Mouse (Mus musculus) right cerebral cortex, postnatal 25 days (tissue): ENCODE data around the gene Kat2a.
A peak's percentile ranks its signal among the peaks of the same experiment; 100 is the strongest.

Experiments
- DNase-seq: peaks from one replicate; pipeline ENCODE4 v3.0.0; 2022

The Kat2a gene

DNA sequence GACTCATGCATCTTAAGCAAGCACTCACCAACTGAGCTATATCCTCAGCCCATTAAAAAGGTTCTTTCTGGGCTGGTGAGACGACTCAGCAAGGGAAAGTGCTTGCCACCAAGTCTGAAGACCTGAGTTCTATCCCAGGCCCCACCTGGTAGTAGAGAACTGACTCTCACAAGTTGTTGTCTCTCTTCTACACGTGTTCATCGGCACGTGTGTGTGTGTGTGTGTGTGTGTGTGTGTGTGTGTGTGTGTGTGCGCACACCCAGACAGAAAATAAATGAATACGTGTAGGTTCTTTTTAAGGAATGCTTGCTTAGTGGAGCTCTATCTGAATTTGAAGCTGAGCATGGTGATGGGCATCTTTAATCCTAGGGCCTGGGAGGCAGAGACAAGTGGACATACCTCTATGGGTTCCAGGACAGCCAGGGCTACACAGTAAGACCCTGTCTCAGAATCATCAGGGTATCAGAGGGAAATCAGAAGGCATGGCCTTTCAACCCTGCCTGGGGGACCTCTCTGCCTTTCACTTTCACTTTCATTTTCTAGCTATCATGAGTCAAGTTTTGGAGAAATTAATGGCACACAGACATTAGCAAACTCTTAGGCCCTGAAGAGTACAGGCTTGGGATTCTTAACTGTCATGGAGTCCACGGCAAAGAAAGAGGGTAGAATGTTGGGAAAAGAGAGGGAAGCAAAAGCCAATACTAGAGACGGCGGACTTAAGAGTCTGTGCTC is 23.0 kb upstream of the Kat2a start:
- DNase-seq: no peak

DNA sequence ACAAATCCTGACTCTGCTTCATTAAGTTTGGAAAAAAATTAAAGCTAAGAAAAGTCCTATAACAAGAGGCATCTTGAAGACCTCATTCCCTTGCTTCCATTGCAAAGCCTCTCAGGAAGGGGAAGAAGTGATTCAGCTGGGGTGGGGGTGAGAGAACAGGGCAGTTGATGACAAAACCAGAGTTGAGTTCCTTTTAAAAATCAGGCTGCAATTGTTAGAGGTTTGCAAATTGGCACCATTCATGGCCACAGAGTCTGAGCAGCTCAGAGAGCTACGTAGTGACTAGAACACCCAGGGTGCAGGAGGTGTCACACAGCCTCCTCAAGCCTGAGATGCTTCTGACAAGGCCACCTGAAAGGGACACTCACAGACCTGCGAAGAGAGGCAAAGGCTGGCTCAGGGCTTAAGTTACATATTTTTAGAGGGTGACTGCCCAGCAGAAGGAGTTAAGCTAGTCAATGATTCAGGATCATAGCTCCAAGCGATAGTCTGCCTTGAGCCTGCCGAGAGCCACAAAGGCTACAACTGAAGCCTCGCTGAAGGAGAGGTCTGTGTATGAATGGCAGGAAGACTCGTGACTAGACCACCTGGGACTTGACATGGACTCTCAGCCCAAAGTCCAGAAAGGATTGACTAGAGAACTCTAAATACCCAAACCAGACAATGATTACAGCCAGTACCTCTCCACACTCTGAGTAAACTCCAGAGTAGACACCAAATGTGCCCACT is 18.4 kb upstream of the Kat2a start:
- no peak for DNase-seq

- DNase-seq: no peak
Measured at GRCm38 (mm10) chr11:100729976-100730375, 17.7 kb upstream of the Kat2a start.

GRCm38 (mm10) chr11:100728601-100729000 is 16.3 kb upstream of the Kat2a start:
- no peak for DNase-seq

- no peak for DNase-seq
Measured at GRCm38 (mm10) chr11:100727201-100727600, 14.9 kb upstream of the Kat2a start.

DNA sequence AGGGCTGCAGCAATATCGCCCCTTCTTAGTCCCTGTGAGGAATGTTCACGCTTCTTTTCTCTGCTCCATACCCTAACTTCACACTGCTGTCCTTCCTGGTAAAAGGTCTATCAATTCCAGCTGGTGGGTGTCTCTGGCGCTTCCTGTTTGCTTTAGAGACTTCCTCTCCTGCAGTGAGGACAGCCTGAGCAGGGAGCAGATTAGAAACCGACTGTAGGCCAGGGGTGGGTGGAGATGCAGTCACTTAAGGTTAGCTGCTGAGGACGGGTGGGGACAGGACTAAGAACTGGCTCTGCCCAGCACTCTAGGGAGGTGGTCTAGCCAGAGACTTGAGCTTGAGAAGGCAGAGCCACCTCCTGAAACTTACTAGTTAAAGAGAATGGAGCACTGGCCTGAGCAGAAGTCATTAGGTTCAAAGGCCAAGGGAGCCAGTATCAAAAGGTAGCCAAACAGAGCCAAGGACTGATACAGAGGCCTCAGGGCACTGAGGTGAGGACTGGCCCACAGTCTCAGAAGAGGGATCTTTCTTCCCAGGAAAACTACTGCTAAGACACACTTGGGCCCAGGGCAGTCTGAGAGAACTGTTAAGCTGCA is 12.8 kb upstream of the Kat2a start:
- no peak for DNase-seq

GRCm38 (mm10) chr11:100722493-100723028 is 10.3 kb upstream of the Kat2a start:
- no peak for DNase-seq

DNA sequence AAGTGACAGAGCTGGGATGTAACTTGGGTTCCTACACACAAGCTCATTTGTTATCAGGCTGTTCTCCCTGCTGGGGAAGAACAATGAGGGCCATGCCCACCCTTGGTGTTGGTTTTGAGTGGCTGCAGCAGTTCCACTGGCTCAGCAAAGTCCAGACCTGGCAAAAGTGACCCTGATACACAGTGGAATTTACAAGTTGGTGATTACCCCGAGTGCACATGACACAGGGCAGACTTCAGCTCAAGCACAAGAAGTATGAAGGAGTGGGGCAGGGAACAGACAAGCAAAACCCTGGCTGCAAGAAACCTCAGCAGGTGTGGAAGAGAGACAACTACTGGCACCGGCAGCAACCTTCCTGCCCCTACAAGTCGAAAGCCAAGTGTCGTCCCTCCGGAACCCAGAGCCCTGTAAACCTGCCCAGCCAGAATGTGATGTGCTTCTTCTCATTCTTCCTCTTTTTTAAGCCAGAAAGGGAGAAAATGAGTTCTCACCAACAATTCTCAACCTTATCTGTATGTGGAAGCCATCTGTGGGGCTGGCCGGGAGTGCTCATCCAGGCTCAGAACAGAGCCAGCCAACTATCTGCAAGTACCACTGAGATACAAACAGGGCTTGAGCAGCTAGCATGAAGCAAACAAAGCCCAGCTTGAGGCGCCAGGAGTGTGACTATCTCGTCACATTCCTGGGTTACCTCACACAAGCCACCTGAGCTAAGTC is 9.7 kb upstream of the Kat2a start:
- DNase-seq: no peak

DNA sequence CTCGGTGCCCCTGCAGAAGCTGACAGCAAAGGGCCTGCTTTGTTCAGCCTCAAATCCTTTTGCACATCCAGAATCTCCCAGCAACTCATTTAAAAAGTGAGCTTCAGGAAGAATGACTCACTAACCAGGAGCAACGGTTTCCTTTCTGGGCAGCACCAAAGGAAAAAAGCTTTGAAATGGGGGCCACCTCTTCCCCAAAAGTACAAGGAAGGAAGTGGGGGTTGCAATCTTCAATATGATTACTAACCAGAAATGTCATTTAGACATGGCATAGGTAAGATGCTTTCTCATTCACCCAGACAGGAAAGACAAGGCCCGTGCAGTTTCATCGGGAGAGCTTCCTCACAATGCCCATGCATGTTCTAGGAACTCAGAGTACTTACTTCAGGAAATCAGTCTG is 9.0 kb upstream of the Kat2a start:
- DNase-seq: no peak

DNA sequence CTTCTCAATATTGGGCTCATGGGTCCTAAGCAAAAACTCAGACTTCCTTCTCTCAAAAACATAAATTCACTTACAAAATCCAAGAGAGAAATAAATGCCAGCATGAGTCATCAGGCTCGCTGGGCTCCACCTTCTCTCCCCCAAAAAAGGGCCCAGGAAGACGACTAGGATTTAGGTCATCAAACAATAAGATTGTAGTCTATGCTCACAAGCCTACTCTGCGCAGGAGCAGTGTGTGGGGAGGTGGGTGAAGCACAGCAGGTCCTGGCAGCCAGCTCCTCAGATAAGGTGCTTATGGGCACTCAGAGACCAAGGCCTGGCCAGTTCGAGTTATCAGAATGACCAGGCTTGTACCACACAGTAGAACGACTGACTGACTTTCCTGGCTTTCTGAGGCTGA is 8.1 kb upstream of the Kat2a start:
- no peak for DNase-seq

- no peak for DNase-seq
Measured at GRCm38 (mm10) chr11:100719893-100720292, 7.6 kb upstream of the Kat2a start.

GRCm38 (mm10) chr11:100719312-100719711 is 7.0 kb upstream of the Kat2a start:
- DNase-seq: no peak

DNA sequence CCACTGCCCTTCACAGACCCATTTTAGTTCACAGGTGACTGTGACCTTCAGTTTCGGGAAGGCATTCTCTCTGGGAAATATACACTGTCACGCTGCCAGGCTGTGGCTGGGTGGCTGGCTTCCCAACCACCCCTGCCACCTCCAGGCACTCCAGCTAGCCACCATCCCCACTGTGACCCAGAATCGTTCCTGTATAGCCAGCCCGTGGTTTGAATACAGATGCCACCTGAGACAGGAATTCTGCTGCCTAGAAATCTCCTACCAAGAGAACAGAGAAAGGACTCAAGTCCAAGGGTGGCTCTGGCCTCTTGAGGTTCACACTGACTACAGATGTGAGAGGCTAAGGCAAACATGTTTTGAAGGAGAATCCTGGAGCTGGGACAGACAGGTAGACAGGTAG is 6.6 kb upstream of the Kat2a start:
- no peak for DNase-seq

DNA sequence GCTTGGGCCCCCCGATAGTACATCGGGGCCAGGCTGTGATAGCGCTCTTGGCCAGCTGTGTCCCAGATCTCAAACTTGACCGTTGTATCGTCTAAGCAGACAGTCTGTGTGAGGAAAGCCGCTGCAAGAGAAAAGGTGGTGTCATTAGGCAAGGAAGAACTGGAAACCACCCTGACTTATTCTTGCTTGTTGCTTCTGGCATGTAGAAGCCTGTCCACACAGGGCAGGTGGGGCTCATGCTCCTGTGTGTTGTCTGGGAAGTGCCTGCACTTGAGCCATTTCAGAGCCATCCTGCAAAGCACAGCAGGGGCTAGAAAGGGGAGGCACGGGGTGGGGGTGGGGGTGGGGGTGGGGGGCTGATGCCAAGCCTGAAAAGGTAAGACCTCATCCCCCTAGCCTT is 6.2 kb upstream of the Kat2a start:
- no peak for DNase-seq

- no peak for DNase-seq
Measured at GRCm38 (mm10) chr11:100716649-100717048, 4.4 kb upstream of the Kat2a start.

DNA sequence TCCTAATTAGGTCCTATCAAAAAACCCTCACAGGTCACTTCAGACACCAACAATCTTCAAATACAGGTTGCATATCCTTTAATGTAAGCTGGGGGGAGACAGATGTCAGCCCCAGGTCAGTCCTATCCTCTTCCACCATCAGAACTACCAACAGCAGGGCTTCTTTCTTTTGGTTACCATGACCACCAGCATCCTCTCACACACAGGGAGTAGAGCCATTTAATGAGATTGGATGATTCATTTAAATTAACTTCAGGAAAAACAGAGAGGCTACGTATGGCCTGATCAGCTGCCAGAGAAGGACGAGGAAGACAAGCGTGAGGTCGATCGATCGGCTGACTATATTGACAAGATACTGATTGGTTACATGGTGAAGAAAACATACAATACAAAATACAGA is 2.7 kb upstream of the Kat2a start:
- no peak for DNase-seq

DNA sequence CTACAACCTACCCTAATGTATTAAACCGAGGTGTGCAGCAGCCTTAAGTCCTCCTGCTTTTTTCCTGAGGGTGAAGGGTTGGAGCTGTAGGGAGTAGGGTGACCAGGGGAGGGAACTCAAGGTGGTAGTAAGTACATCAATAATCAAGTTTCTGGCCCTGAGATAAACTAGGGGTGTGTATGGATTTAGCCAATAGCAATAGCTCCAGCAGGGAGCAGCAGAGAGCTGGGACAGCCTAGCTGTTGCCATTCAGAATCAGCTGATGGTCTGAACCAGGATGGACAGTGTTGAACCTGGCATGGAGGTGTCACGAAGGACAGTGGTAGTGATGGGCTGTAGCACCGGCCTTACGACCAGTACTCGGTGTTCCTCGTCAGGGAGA is 2.3 kb upstream of the Kat2a start:
- DNase-seq: peak; percentile 68

DNA sequence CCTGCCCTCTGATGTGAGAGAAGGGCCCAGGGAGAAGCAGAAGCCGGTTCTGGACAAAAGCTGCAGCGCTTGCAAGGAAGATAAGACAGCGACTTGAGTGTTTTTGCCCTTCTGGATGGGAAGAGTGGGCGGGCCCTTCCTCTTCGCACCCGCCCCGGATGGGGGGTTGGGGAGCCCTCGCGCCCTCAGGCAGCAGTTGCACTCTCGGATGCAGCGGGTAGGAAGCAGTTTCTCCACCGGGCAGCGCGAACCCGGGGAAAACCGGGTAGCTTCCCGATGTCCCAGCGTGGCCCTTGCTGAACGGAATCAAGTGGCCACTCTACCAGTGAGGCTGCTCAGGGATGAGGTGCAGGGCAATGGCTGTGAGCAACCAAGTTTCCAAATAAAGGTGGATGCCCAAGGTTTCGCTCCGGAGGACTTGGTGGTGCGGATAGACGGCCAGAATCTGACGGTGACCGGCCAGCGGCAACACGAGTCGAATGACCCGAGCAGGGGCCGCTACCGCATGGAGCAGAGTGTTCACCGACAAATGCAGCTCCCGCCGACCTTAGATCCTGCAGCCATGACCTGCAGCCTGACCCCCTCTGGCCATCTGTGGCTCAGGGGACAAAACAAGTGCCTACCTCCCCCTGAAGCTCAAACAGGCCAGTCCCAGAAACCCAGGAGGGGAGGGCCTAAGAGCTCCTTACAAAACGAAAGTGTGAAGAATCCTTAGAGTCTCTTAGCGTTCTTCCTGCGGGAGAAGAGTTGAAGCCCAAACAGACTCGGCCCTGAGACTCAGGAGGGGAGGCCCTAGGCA is 1.7 kb upstream of the Kat2a start, which contains the start of gene Hspb9:
Hspb9 (plus strand) TSS at position 116 of the 799 bp plus-strand sequence.
- peak; percentile 48 for DNase-seq

DNA sequence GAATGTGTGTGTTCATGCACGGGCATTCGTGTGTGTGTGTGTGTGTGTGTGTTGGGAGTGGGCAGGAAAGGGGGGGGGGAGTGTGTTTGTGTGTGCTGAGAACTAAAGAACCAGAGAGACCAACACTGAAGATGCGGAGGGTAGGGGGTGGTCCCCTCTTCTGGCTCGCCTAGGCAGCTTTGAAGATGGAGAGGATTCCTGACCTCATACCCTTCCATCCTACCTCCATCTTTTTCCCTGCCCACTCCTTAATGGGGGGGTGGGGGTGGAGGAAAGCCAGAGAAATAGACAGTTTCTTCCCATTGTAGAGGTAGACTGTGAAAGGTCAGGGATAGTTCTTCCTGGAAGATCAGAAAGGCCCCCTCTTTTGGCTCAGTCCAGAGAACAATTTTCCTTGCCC is 909 bp upstream of the Kat2a start:
- DNase-seq: no peak

DNA sequence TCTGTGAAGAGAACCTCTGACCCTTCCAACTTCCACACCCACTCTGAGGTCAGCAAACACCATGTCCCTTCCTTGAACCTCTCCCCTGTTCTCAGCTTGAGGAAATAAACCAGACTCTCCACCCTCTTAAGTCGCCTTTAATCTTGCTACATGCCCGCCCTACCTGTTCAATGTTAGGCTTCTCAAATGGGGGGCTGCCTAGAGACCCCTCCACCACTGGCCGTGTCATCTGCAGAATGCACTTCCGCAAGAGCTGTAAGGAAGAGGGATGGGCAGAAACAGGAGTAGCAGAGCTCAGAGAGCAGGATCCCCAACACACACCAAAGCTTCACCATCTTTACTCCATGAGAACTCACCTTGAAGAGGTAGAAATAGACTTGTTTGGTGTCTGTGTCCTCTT is 1.3 kb downstream of the Kat2a start:
- no peak for DNase-seq

- no peak for DNase-seq
Measured at GRCm38 (mm10) chr11:100710528-100710927, 1.7 kb downstream of the Kat2a start.

GRCm38 (mm10) chr11:100709201-100709810 is 3.0 kb downstream of the Kat2a start:
- no peak for DNase-seq
